Mouse (Mus musculus) E14TG2a.4 (cell line): ENCODE data around the gene Vstm2b.

Experiments
- CTCF ChIP-seq: conservative IDR thresholded peaks from 2 replicates; pipeline ENCODE4 v1.5.1; 2014; ENCODE audit warnings: low read length
- NANOG ChIP-seq: IDR thresholded peaks from 2 replicates; pipeline ENCODE4 v1.6.1; 2014; ENCODE audit warnings: borderline replicate concordance, low read length, mixed read lengths
- POU5F1 ChIP-seq: IDR thresholded peaks from 2 replicates; pipeline ENCODE4 v1.6.1; 2014; ENCODE audit warnings: low read length, borderline replicate concordance

- TF ChIP-seq CTCF (no peak), POU5F1 (no peak), NANOG (no peak)
Measured at GRCm38 (mm10) chr7:40928391-40928790, 30.3 kb downstream of the Vstm2b start.
